Comparison of ENCODE assay signal across 26 mouse cellular contexts in the genomic region with DNA sequence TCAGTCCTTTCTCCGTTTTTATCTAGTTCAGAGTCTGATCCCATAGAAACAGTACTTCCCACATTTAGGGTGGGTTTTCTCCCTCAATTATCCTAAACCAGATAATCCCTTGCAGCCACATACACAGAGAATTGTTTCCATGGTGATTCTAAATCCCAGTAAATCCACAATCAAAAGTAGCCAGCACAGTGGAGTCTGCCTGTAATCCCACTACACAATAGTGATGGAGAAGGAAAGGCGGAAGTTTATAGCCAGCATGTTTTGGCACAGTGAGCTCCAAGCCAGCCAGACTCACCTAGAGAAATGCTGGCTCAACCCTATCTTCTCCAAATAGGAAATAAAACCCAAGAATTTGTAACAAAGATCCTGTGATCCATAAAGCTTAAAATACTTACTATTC. TPM values are rescaled to one million over a fixed set of nuclear protein-coding genes. Genes with fewer than 3 reads are reported as not detected.
DNase-seq lines count a peak whose midpoint lies in the region; ATAC-seq lines count a peak whose summit lies in the region.
"Had no signal": no experiment of that assay in that cellular context is flagged by ENCODE, and none has a peak within 500 bp of the region (broad histone marks: within the 10 kb centered on the region; RNA-seq: fewer than 3 reads in every experiment).

No protein-coding gene starts in this region.

- no peak overlapping the region for H3K4me2 ChIP-seq in embryonic facial prominence, embryonic 13.5 days
- H3K4me2 ChIP-seq in midbrain, embryonic 15.5 days = no peak overlapping the region
- H3K4me2 ChIP-seq: embryonic facial prominence, embryonic 12.5 days; heart, embryonic 12.5 days; kidney, embryonic 15.5 days; stomach, embryonic 15.5 days had no signal

- 0 out of 2 replicates have a peak, but pooled peaks have one; percentile 20 for ATAC-seq in embryonic facial prominence, embryonic 13.5 days (ENCODE audit: insufficient number of reproducible peaks, insufficient read depth, low FRiP score, low TSS enrichment, low read depth)
- no peak; the same call in 1 of the 2 replicates for ATAC-seq in midbrain, embryonic 15.5 days (replicated peaks)
- ATAC-seq: forebrain, embryonic 16.5 days had no signal

- H3K4me3 ChIP-seq in embryonic facial prominence, embryonic 13.5 days = no peak overlapping the region
- H3K4me3 ChIP-seq in embryonic facial prominence, embryonic 10.5 days = no peak overlapping the region
- H3K4me3 ChIP-seq in midbrain, embryonic 15.5 days = no peak overlapping the region
- H3K4me3 ChIP-seq: embryonic facial prominence, embryonic 12.5 days; heart, embryonic 12.5 days; hindbrain, embryonic 10.5 days; kidney, embryonic 15.5 days; left cerebral cortex, adult 2 months; stomach, embryonic 15.5 days had no signal

- no peak overlapping the region for H3K9ac ChIP-seq in embryonic facial prominence, embryonic 13.5 days
- H3K9ac ChIP-seq in midbrain, embryonic 15.5 days = no peak overlapping the region
- H3K9ac ChIP-seq: embryonic facial prominence, embryonic 12.5 days; heart, embryonic 12.5 days; kidney, embryonic 15.5 days; stomach, embryonic 15.5 days had no signal

- H3K27ac ChIP-seq in embryonic facial prominence, embryonic 13.5 days = no peak overlapping the region
- no peak overlapping the region for H3K27ac ChIP-seq in embryonic facial prominence, embryonic 10.5 days (replicated peaks)
- 0 out of 2 replicates have a peak overlapping the region, but pooled peaks have one; percentile 11 for H3K27ac ChIP-seq in midbrain, embryonic 15.5 days
- H3K27ac ChIP-seq: embryonic facial prominence, embryonic 12.5 days; hindbrain, embryonic 10.5 days; kidney, embryonic 15.5 days; left cerebral cortex, adult 2 months; macrophage; stomach, embryonic 15.5 days had no signal

- H3K4me1 ChIP-seq in embryonic facial prominence, embryonic 13.5 days = 0 out of 2 replicates have a peak, but pooled peaks cover 5% of the 10 kb centered on the region
- H3K4me1 ChIP-seq in embryonic facial prominence, embryonic 10.5 days = peaks cover 7% of the 10 kb centered on the region; the same call in 1 of the 2 replicates
- H3K4me1 ChIP-seq in midbrain, embryonic 15.5 days = peaks cover 10% of the 10 kb centered on the region; the same call in 1 of the 2 replicates
- H3K4me1 ChIP-seq: embryonic facial prominence, embryonic 12.5 days; kidney, embryonic 15.5 days; stomach, embryonic 15.5 days had no signal

- H3K36me3 ChIP-seq in embryonic facial prominence, embryonic 13.5 days = 0 out of 2 replicates have a peak, but pooled peaks cover 6% of the 10 kb centered on the region
- peaks cover 16% of the 10 kb centered on the region for H3K36me3 ChIP-seq in embryonic facial prominence, embryonic 10.5 days (replicated peaks)
- H3K36me3 ChIP-seq in midbrain, embryonic 15.5 days (replicated peaks) = no peaks in the 10 kb centered on the region

- H3K9me3 ChIP-seq in embryonic facial prominence, embryonic 13.5 days = no peaks in the 10 kb centered on the region
- no peaks in the 10 kb centered on the region for H3K9me3 ChIP-seq in embryonic facial prominence, embryonic 10.5 days
- no peaks in the 10 kb centered on the region for H3K9me3 ChIP-seq in midbrain, embryonic 15.5 days
- H3K9me3 ChIP-seq: embryonic facial prominence, embryonic 12.5 days; heart, embryonic 12.5 days; kidney, embryonic 15.5 days; stomach, embryonic 15.5 days had no signal

- 71% methylated on average over 2 of the region's 2 CpGs for WGBS in embryonic facial prominence, embryonic 13.5 days
- WGBS in embryonic facial prominence, embryonic 10.5 days = 74% methylated on average over 2 of the region's 2 CpGs
- WGBS in midbrain, embryonic 15.5 days = 32% methylated on average over 2 of the region's 2 CpGs

- H3K27me3 ChIP-seq in embryonic facial prominence, embryonic 13.5 days = peaks cover 4% of the 10 kb centered on the region
- peaks cover 11% of the 10 kb centered on the region; the same call in 1 of the 2 replicates for H3K27me3 ChIP-seq in embryonic facial prominence, embryonic 10.5 days (replicated peaks; ENCODE audit: low read depth, poor library complexity, severe bottlenecking)
- H3K27me3 ChIP-seq in midbrain, embryonic 15.5 days (replicated peaks) = no peaks in the 10 kb centered on the region
- H3K27me3 ChIP-seq: embryonic facial prominence, embryonic 12.5 days; heart, embryonic 12.5 days; stomach, embryonic 15.5 days had no signal

- DNase-seq in embryonic facial prominence, embryonic 10.5 days (ENCODE audit: low spot score) = no peak
- peak; percentile 22 for DNase-seq in retina, adult 2 months (ENCODE audit: low read depth, low spot score)
- no peak for DNase-seq in retina, embryonic 14.5 days (ENCODE audit: low spot score)
- no peak for DNase-seq in left cerebral cortex, postnatal 25 days (ENCODE audit: low spot score in 2 of 2)
- no peak for DNase-seq in testis, postnatal 14 days (ENCODE audit: low spot score)
- DNase-seq: adrenal gland, adult 2 months; cerebellum, adult 18-20 months; cerebellum, postnatal 14 days; gastrocnemius, postnatal 14 days; heart, adult 11 months; heart, postnatal 10 days; kidney, adult 11 months; kidney, postnatal 36 days; thymus, adult 18-20 months; thymus, postnatal 36 days had no signal

- intact Hi-C loops in left cerebral cortex, postnatal 25 days (cut with DNase I) = no loop called here

RNA-seq across cellular contexts. Expression of gene Mbtps2, which starts 3.9 kb away (rescaled TPM):
- 24.3 and 25.8 TPM in 2 replicates for polyA plus RNA-seq in embryonic facial prominence, embryonic 13.5 days (2015; fragmentation: Nextera tagmentation; extraction: Ambion mirVana)
- 27.8 and 28.6 TPM in 2 replicates for polyA plus RNA-seq in embryonic facial prominence, embryonic 10.5 days (2016; fragmentation: Nextera tagmentation; extraction: Ambion mirVana)
- 29.0 and 29.3 TPM in 2 replicates for polyA plus RNA-seq in midbrain, embryonic 15.5 days (2015; fragmentation: Nextera tagmentation; extraction: Ambion mirVana)
- total RNA-seq in left cerebral cortex, postnatal 25 days (2021) = 10 to 100 TPM; 30.5 to 33.9 TPM

RNA-seq across cellular contexts. Expression of gene Yy2, which starts 25.8 kb away (rescaled TPM):
- 4.8 TPM in 2 replicates for polyA plus RNA-seq in embryonic facial prominence, embryonic 13.5 days (2015; fragmentation: Nextera tagmentation; extraction: Ambion mirVana)
- polyA plus RNA-seq in embryonic facial prominence, embryonic 10.5 days (2016; fragmentation: Nextera tagmentation; extraction: Ambion mirVana) = 5.8 and 6.4 TPM in 2 replicates
- 1.5 and 2.1 TPM in 2 replicates for polyA plus RNA-seq in midbrain, embryonic 15.5 days (2015; fragmentation: Nextera tagmentation; extraction: Ambion mirVana)
- not detected for total RNA-seq in left cerebral cortex, postnatal 25 days (2021)
- polyA plus RNA-seq: liver, adult 2 months had no signal
